Mouse (Mus musculus) forebrain, embryonic 16.5 days (tissue): ENCODE data around the gene Zfp112. TPM values are rescaled to one million over a fixed set of nuclear protein-coding genes. Genes with fewer than 3 reads are reported as not detected.

Source experiments
- ATAC-seq: fragments of 200-750 bp; cut with Nextera tagmentation; 2 replicates; pipeline ENCODE4 v1.8.0; 2017; ENCODE audit warnings: mild to moderate bottlenecking, moderate library complexity
- H3K27ac ChIP-seq: fragments of 300-500 bp; sonication (generic); 2 replicates; pipeline ENCODE4 v1.5.1; 2014; ENCODE audit warnings: low read length, control low read depth
- H3K27me3 ChIP-seq: fragments of 300-500 bp; sonication (generic); replicated peaks from 2 replicates; pipeline ENCODE4 v1.6.1; 2014; ENCODE audit warnings: low read length; ENCODE audit not compliant: control insufficient read depth, insufficient read depth
- H3K36me3 ChIP-seq: fragments of 300-500 bp; sonication (generic); 2 replicates; pipeline ENCODE4 v1.6.1; 2014; ENCODE audit not compliant: control insufficient read depth, insufficient read depth
- H3K4me1 ChIP-seq: fragments of 300-500 bp; sonication (generic); replicated peaks from 2 replicates; pipeline ENCODE4 v1.6.1; 2014; ENCODE audit warnings: low read length; ENCODE audit not compliant: control insufficient read depth, insufficient read depth
- H3K4me2 ChIP-seq: fragments of 300-500 bp; sonication (generic); 2 replicates; pipeline ENCODE4 v1.6.1; 2014; ENCODE audit warnings: mild to moderate bottlenecking, low read length, control low read depth
- H3K4me3 ChIP-seq: fragments of 300-500 bp; sonication (generic); replicated peaks from 2 replicates; pipeline ENCODE4 v1.5.1; 2014; ENCODE audit warnings: mild to moderate bottlenecking, low read length, control low read depth
- H3K9ac ChIP-seq: fragments of 300-500 bp; sonication (generic); replicated peaks from 2 replicates; pipeline ENCODE4 v1.6.1; 2014; ENCODE audit warnings: low read depth, low read length, control low read depth
- H3K9me3 ChIP-seq: fragments of 300-500 bp; sonication (generic); 2 replicates; pipeline ENCODE4 v1.6.1; 2016; ENCODE audit warnings: low read length; ENCODE audit not compliant: control insufficient read depth
- WGBS: fragments of 180-500 bp; shearing (Covaris S2); extraction: QIAGEN DNeasy Blood & Tissue Kit; methylation state at CpG from one replicate; pipeline ENCODE4 v1.1.7; 2014; 5-methylcytosine and 5-hydroxymethylcytosine counted together
- polyA plus RNA-seq: library from polyadenylated mRNA; unstranded; fragments of >200 nt; fragmentation: Nextera tagmentation; extraction: Ambion mirVana; gene quantifications from 2 replicates; pipeline ENCODE4 v1.2.1, GENCODE M21; 2015

Zfp112 gene
- polyA plus RNA-seq, 1 experiment from 2014 or later = 12.7 TPM

DNA sequence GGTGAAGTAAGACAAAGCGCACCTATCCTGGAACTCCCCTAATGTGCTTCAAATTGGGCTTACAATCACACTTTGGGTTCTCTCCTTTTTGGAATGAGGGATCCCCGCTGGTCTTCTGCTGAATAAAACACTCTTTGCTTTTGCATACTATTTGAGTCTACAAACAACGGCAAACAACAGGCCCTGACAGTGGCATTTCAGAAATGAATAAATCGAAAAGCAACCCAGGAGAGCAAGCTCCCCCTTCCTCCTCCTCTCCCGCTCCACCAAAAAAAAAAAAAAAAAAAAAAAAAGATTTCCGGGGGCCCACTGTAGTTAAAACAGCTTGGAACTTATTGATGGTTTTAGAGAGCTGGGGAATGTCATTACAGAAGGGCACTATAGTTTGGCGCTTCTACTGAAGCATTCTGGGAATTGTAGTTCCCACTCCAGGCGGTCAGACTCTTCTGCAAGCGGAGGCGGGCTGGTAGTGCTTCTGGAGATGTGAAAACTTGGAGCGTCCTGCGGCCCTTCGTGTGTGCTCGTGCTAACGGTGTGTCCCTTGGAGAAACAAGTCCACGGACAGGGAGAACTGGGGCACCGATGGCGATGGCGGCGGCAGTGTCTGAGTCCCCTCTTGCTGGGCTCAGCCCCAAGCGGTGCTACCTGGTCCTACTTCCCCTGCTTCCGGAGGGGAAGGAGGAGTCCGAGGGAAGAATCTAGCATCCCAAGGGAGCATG lies 62.7 kb downstream of the Zfp112 start, which contains the start of gene Zfp114:
Zfp114 (plus strand) TSS at position 443 of the 719 bp plus-strand sequence.
- H3K9ac ChIP-seq = peak within 1 kb of the TSS; percentile 75
- H3K27me3 ChIP-seq = no peaks in the 10 kb centered on the region
- H3K4me2 ChIP-seq = peak within 1 kb of the TSS; percentile 55
- ATAC-seq = peak; percentile 92
- H3K4me1 ChIP-seq = peaks cover 6% of the 10 kb centered on the region; the same call in 1 of the 2 replicates
- no peaks in the 10 kb centered on the region for H3K9me3 ChIP-seq
- peak within 1 kb of the TSS; percentile 54; the same call in 1 of the 2 replicates for H3K27ac ChIP-seq
- 12% methylated on average over 23 of the region's 23 CpGs for WGBS
- no peaks in the 10 kb centered on the region for H3K36me3 ChIP-seq
- peak within 1 kb of the TSS; percentile 67 for H3K4me3 ChIP-seq

DNA sequence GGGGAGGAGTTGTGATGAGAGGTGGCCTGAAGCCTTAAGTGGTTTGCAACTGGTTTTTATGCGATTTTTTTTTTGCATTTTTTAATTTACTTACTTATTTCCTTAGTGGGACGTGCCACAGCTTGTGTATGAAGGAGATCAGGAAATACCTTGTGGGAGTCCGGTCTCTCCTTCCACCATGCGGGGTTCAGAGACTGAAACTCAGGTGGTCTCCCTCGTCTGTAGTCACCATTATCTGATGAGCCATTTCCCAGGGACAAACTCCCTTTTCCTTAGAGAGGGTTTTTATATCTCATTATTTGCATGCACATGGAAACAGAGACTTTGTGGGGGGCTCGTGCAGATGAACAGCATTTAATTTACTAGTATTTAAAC lies 63.2 kb downstream of the Zfp112 start:
- no peaks in the 10 kb centered on the region for H3K27me3 ChIP-seq
- H3K4me3 ChIP-seq = peak overlapping the region; percentile 67
- peak overlapping the region; percentile 75 for H3K9ac ChIP-seq
- H3K36me3 ChIP-seq = no peaks in the 10 kb centered on the region
- H3K27ac ChIP-seq = no peak overlapping the region
- peak overlapping the region; percentile 55 for H3K4me2 ChIP-seq
- WGBS = 55% methylated on average over 6 of the region's 6 CpGs
- ATAC-seq = no peak
- H3K9me3 ChIP-seq = no peaks in the 10 kb centered on the region
- peaks cover 6% of the 10 kb centered on the region; the same call in 1 of the 2 replicates for H3K4me1 ChIP-seq

Other genes with a start within 250 kb of the Zfp112 start
- not detected in 2 replicates for gene Vmn1r177, start 245.9 kb upstream of the Zfp112 start, polyA plus RNA-seq
- not detected in 2 replicates for gene Vmn1r178, start 220.3 kb upstream of the Zfp112 start, polyA plus RNA-seq
- not detected in 2 replicates for gene Vmn1r179, start 185.3 kb upstream of the Zfp112 start, polyA plus RNA-seq
- not detected in 2 replicates for gene Vmn1r180, start 161.7 kb upstream of the Zfp112 start, polyA plus RNA-seq
- gene Vmn1r181, start 137.7 kb upstream of the Zfp112 start, polyA plus RNA-seq = not detected in 2 replicates
- not detected in 2 replicates for gene V1rd19, start 110.6 kb upstream of the Zfp112 start, polyA plus RNA-seq
- not detected in 2 replicates for gene Vmn1r183, start 59.1 kb upstream of the Zfp112 start, polyA plus RNA-seq
- gene Zfp180, start 30.4 kb upstream of the Zfp112 start, polyA plus RNA-seq = 44.0 and 46.7 TPM in 2 replicates
- 26.9 and 31.5 TPM in 2 replicates for gene Zfp235, start 21.9 kb downstream of the Zfp112 start, polyA plus RNA-seq
- gene Zfp114, start 62.7 kb downstream of the Zfp112 start, polyA plus RNA-seq = 10.0 and 10.7 TPM in 2 replicates
- 7.2 and 7.4 TPM in 2 replicates for gene Zfp111, start 99.1 kb downstream of the Zfp112 start, polyA plus RNA-seq
- gene Zfp109, start 125.2 kb downstream of the Zfp112 start, polyA plus RNA-seq = 5.5 and 6.2 TPM in 2 replicates
- gene Zfp108, start 142.5 kb downstream of the Zfp112 start, polyA plus RNA-seq = 5.7 and 6.3 TPM in 2 replicates
- 11.7 and 12.8 TPM in 2 replicates for gene Zfp93, start 158.1 kb downstream of the Zfp112 start, polyA plus RNA-seq
- 56.0 and 56.3 TPM in 2 replicates for gene Zfp61, start 188.9 kb downstream of the Zfp112 start, polyA plus RNA-seq
- 25.9 and 26.6 TPM in 2 replicates for gene Zfp94, start 204.4 kb downstream of the Zfp112 start, polyA plus RNA-seq
- not detected in 2 replicates for gene Tescl, start 221.6 kb downstream of the Zfp112 start, polyA plus RNA-seq
- not detected in 2 replicates for gene Lypd5, start 236.9 kb downstream of the Zfp112 start, polyA plus RNA-seq